Mouse (Mus musculus) forebrain, embryonic 12.5 days (tissue): ENCODE measurements around the gene Rabgap1l. TPM values are rescaled to one million over a fixed set of nuclear protein-coding genes. Genes with fewer than 3 reads are reported as not detected.

Experiments
- ATAC-seq: fragments of 200-750 bp; cut with Nextera tagmentation; 2 replicates; pipeline ENCODE4 v1.8.0; 2017; ENCODE audit warnings: moderate TSS enrichment; ENCODE audit not compliant: low FRiP score
- H3K27ac ChIP-seq: fragments of 300-500 bp; sonication (generic); 2 replicates; pipeline ENCODE4 v1.5.1; 2016; ENCODE audit warnings: mild to moderate bottlenecking
- H3K27me3 ChIP-seq: fragments of 300-500 bp; sonication (generic); 2 replicates; pipeline ENCODE4 v1.6.1; 2016; ENCODE audit warnings: mild to moderate bottlenecking
- H3K36me3 ChIP-seq: fragments of 300-500 bp; sonication (generic); replicated peaks from 2 replicates; pipeline ENCODE4 v1.6.1; 2016; ENCODE audit warnings: mild to moderate bottlenecking
- H3K4me1 ChIP-seq: fragments of 300-500 bp; sonication (generic); 2 replicates; pipeline ENCODE4 v1.6.1; 2016
- H3K4me2 ChIP-seq: fragments of 300-500 bp; sonication (generic); 2 replicates; pipeline ENCODE4 v1.6.1; 2016; ENCODE audit warnings: mild to moderate bottlenecking, moderate library complexity
- H3K4me3 ChIP-seq: fragments of 300-500 bp; sonication (generic); replicated peaks from 2 replicates; pipeline ENCODE4 v1.5.1; 2016; ENCODE audit warnings: mild to moderate bottlenecking
- H3K9ac ChIP-seq: fragments of 300-500 bp; sonication (generic); 2 replicates; pipeline ENCODE4 v1.6.1; 2016; ENCODE audit warnings: mild to moderate bottlenecking
- H3K9me3 ChIP-seq: fragments of 300-500 bp; sonication (generic); 2 replicates; pipeline ENCODE4 v1.6.1; 2016
- WGBS: fragments of 180-500 bp; shearing (Covaris S2); methylation state at CpG from one replicate; pipeline ENCODE4 v1.1.7; 2016; 5-methylcytosine and 5-hydroxymethylcytosine counted together
- polyA plus RNA-seq: library from polyadenylated mRNA; unstranded; fragments of >200 nt; fragmentation: Nextera tagmentation; extraction: Ambion mirVana; gene quantifications from 2 replicates; pipeline ENCODE4 v1.2.1, GENCODE M21; 2016

Gene Rabgap1l
- polyA plus RNA-seq, 1 experiment from 2014 or later = 19.6 TPM

DNA sequence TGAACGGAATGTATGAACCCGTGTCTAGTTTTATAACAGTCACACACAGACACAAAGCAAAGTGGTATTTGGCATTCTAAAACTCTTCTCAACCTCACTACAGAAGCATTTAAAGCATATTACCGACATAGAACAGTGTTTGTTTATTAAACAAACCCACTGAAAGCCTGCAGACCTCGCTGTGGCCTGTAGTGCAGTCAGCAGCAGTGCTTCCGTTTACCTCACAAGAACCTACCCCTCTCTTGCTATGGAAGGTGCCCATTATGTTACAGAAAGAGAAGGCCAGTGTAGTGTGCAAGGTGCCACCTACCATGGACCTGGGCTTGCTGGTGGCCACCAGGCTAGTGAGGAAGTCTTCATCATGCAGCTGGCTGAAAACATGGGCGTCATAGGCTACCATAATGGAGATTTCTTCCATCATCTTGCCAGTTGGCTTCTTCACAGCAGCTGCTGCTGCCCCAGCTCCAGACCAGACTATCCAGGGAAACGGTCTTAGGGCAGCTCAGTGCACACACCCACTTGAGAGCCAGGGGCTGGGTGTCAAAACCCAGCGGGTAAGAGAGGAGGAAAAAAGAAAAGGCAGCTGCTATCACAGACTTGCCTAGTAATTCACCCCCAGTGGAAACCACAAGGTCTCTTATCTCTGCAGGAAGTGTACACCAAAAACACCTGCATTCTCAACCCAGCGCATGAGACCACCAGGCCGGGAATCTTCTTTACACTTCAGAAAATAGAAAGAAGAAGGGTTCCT lies 486.0 kb downstream of the Rabgap1l start:
- Histone ChIP-seq H3K27ac (no peak overlapping the region), H3K9me3 (no peaks in the 10 kb centered on the region), H3K4me3 (no peak overlapping the region), H3K27me3 (0 out of 2 replicates have a peak, but pooled peaks cover 3% of the 10 kb centered on the region), H3K4me1 (peaks cover 6% of the 10 kb centered on the region; the same call in 1 of the 2 replicates), H3K9ac (no peak overlapping the region), H3K36me3 (no peaks in the 10 kb centered on the region), H3K4me2 (no peak overlapping the region)
- no peak for ATAC-seq
- WGBS = 75% methylated on average over 10 of the region's 10 CpGs

GRCm38 (mm10) chr1:160306336-160306735 lies 486.7 kb downstream of the Rabgap1l start:
- no peak overlapping the region for H3K4me3 ChIP-seq
- no peak overlapping the region for H3K9ac ChIP-seq
- 89% methylated on average over 6 of the region's 6 CpGs for WGBS
- H3K4me2 ChIP-seq = no peak overlapping the region
- H3K36me3 ChIP-seq = no peaks in the 10 kb centered on the region
- H3K27me3 ChIP-seq = 0 out of 2 replicates have a peak, but pooled peaks cover 3% of the 10 kb centered on the region
- no peak overlapping the region for H3K27ac ChIP-seq
- no peak for ATAC-seq
- H3K9me3 ChIP-seq = no peaks in the 10 kb centered on the region
- H3K4me1 ChIP-seq = peaks cover 6% of the 10 kb centered on the region; the same call in 1 of the 2 replicates

GRCm38 (mm10) chr1:160305826-160306225 lies 487.2 kb downstream of the Rabgap1l start:
- H3K27ac ChIP-seq = no peak overlapping the region
- H3K4me1 ChIP-seq = peaks cover 6% of the 10 kb centered on the region; the same call in 1 of the 2 replicates
- ATAC-seq = no peak
- H3K27me3 ChIP-seq = 0 out of 2 replicates have a peak, but pooled peaks cover 3% of the 10 kb centered on the region
- 94% methylated on average over 1 of the region's 1 CpGs for WGBS
- H3K4me3 ChIP-seq = no peak overlapping the region
- no peaks in the 10 kb centered on the region for H3K36me3 ChIP-seq
- H3K4me2 ChIP-seq = no peak overlapping the region
- H3K9ac ChIP-seq = no peak overlapping the region
- no peaks in the 10 kb centered on the region for H3K9me3 ChIP-seq

- Histone ChIP-seq H3K9ac (no peak overlapping the region), H3K27me3 (0 out of 2 replicates have a peak, but pooled peaks cover 3% of the 10 kb centered on the region), H3K4me3 (no peak overlapping the region), H3K9me3 (no peaks in the 10 kb centered on the region), H3K4me2 (no peak overlapping the region), H3K27ac (no peak overlapping the region), H3K36me3 (no peaks in the 10 kb centered on the region), H3K4me1 (peaks cover 6% of the 10 kb centered on the region; the same call in 1 of the 2 replicates)
- 71% methylated on average over 6 of the region's 6 CpGs for WGBS
- no peak for ATAC-seq
These were observed 488.0 kb downstream of the Rabgap1l start for GRCm38 (mm10) chr1:160304969-160305498.

DNA sequence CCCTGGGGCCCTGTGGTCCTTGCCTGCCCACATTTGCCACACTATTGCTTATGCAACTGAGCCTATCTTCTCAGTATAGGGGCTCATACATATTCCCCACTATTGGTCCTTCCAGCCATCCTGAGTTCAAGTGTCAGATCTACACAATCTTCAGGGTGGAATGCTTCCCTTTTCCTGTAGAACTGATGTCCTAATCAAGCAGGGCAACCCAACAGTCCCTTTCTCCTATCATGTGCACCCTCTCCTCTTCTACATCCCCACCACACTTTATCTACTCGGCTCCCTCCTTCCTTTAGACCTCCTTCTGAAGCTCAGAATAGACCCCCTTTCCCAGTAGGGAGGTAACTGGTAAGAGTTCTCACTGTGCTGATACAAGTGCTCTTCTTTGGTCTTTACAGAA lies 490.7 kb downstream of the Rabgap1l start:
- Histone ChIP-seq H3K4me2 (no peak overlapping the region), H3K4me1 (no peaks in the 10 kb centered on the region), H3K9me3 (no peaks in the 10 kb centered on the region), H3K9ac (no peak overlapping the region), H3K27ac (no peak overlapping the region), H3K36me3 (no peaks in the 10 kb centered on the region), H3K4me3 (no peak overlapping the region), H3K27me3 (no peaks in the 10 kb centered on the region)
- ATAC-seq = no peak
- WGBS = 85% methylated on average over 1 of the region's 1 CpGs

DNA sequence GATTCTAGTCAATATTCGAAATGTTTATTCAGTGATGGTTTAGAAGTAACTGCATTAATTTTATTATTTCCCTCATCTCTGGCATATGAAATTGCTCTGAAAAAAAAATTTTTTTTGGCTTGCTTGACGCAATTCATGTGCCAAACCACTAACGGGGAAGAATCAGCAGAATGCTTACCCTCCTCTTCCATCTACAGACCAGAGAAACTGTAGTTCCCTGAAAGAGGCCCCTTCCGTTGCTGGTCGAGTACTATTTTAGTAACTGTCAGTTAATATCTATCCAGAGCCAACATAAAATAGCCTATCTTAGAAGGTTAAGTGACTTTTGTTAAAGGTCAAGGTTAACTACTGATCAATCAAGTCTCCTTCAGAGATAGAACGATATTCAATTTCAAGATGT lies 491.9 kb downstream of the Rabgap1l start:
- no peak for ATAC-seq
- Histone ChIP-seq H3K9ac (no peak overlapping the region), H3K27ac (no peak overlapping the region), H3K4me1 (no peaks in the 10 kb centered on the region), H3K9me3 (no peaks in the 10 kb centered on the region), H3K36me3 (no peaks in the 10 kb centered on the region), H3K27me3 (no peaks in the 10 kb centered on the region), H3K4me3 (no peak overlapping the region), H3K4me2 (no peak overlapping the region)
- 88% methylated on average over 6 of the region's 6 CpGs for WGBS

- no peaks in the 10 kb centered on the region for H3K27me3 ChIP-seq
- no peaks in the 10 kb centered on the region for H3K9me3 ChIP-seq
- H3K4me2 ChIP-seq = no peak overlapping the region
- no peaks in the 10 kb centered on the region for H3K4me1 ChIP-seq
- H3K36me3 ChIP-seq = no peaks in the 10 kb centered on the region
- no peak overlapping the region for H3K9ac ChIP-seq
- 85% methylated on average over 2 of the region's 2 CpGs for WGBS
- H3K4me3 ChIP-seq = no peak overlapping the region
- no peak for ATAC-seq
- no peak overlapping the region for H3K27ac ChIP-seq
These were observed 492.3 kb downstream of the Rabgap1l start for GRCm38 (mm10) chr1:160300704-160301103.

DNA sequence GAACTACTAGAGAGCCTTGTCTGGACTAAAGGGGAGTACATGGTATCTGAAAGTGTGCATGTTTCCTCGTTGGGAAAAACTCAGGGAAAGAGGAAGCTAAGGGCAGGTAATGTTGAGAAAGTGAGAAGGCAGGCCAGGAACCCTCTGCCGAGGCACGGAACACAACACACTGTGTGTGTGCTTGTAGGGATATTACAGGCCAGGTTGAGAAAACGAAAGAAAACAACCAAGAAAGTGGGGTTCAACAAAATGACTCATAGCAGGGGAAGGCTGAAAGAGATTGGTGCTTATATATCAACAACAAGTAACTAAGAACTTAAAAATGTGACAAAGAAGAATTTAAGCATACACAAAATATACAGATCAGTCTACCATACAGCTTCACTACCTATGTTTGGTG lies 493.0 kb downstream of the Rabgap1l start:
- no peak for ATAC-seq
- H3K27me3 ChIP-seq = no peaks in the 10 kb centered on the region
- H3K9ac ChIP-seq = no peak overlapping the region
- no peaks in the 10 kb centered on the region for H3K36me3 ChIP-seq
- H3K4me1 ChIP-seq = no peaks in the 10 kb centered on the region
- no peak overlapping the region for H3K27ac ChIP-seq
- no peak overlapping the region for H3K4me2 ChIP-seq
- H3K9me3 ChIP-seq = no peaks in the 10 kb centered on the region
- 81% methylated on average over 4 of the region's 4 CpGs for WGBS
- no peak overlapping the region for H3K4me3 ChIP-seq

DNA sequence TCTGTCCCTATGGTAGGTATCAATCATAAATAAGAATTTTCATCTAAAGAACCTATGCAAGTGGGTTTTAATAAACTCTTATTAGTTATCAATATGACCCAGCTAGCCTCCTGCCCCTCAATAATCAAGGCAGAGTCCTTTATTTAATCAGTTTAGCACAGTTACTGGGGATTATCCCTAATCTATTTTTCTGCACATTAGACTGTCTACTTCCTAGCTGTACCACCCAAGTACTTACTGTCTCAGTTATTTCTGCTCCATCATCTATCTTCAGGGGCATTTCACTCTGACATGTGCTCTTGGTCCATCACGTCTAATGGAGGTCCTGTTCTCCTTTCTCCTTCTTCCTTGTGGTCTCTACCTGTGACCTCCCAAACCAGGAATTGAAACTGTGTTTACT lies 494.1 kb downstream of the Rabgap1l start:
- Histone ChIP-seq H3K9me3 (no peaks in the 10 kb centered on the region), H3K27me3 (no peaks in the 10 kb centered on the region), H3K9ac (no peak overlapping the region), H3K4me1 (no peaks in the 10 kb centered on the region), H3K4me3 (no peak overlapping the region), H3K4me2 (no peak overlapping the region), H3K36me3 (no peaks in the 10 kb centered on the region), H3K27ac (no peak overlapping the region)
- WGBS = 69% methylated on average over 1 of the region's 1 CpGs
- no peak for ATAC-seq

GRCm38 (mm10) chr1:160297701-160298100 lies 495.3 kb downstream of the Rabgap1l start:
- no peak overlapping the region for H3K4me2 ChIP-seq
- H3K9me3 ChIP-seq = no peaks in the 10 kb centered on the region
- no peaks in the 10 kb centered on the region for H3K27me3 ChIP-seq
- no peak overlapping the region for H3K4me3 ChIP-seq
- H3K27ac ChIP-seq = no peak overlapping the region
- H3K9ac ChIP-seq = no peak overlapping the region
- no peaks in the 10 kb centered on the region for H3K36me3 ChIP-seq
- 78% methylated on average over 3 of the region's 3 CpGs for WGBS
- no peak for ATAC-seq
- no peaks in the 10 kb centered on the region for H3K4me1 ChIP-seq

DNA sequence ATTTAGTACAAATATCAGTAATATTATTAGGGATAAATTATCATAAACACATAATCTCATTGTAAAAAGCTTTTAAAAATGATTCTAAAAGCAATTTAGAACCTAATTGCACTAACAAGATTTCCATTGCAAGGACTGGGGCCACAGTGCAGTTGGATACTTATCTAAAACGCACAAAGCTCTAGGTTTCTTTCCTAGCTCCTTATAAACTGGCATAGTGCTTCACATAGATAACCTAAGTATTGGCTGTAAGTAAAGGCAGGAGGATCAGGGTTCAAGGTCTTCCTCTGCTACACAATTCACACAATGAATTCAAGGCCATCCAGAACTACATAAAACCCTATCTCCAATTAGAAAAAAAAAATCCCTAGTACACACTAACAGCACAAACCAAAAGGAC lies 497.7 kb downstream of the Rabgap1l start:
- 88% methylated on average over 1 of the region's 1 CpGs for whole genome bisulfite sequencing
- H3K36me3 ChIP-seq = no peaks in the 10 kb centered on the region
- ATAC-seq = no peak

GRCm38 (mm10) chr1:160293488-160293887 lies 499.5 kb downstream of the Rabgap1l start:
- H3K4me3 ChIP-seq = no peak overlapping the region
- H3K27ac ChIP-seq = no peak overlapping the region
- no peaks in the 10 kb centered on the region for H3K36me3 ChIP-seq
- H3K27me3 ChIP-seq = no peaks in the 10 kb centered on the region
- H3K4me1 ChIP-seq = peaks cover 3% of the 10 kb centered on the region; the same call in 1 of the 2 replicates
- no peak overlapping the region for H3K9ac ChIP-seq
- H3K9me3 ChIP-seq = no peaks in the 10 kb centered on the region
- 84% methylated on average over 3 of the region's 3 CpGs for WGBS
- H3K4me2 ChIP-seq = no peak overlapping the region
- ATAC-seq = no peak

More for the DNA sequence above, 497.7 kb downstream of the Rabgap1l start:
- Histone ChIP-seq H3K4me2 (no peak overlapping the region), H3K9ac (no peak overlapping the region), H3K27me3 (no peaks in the 10 kb centered on the region), H3K4me1 (no peaks in the 10 kb centered on the region), H3K27ac (no peak overlapping the region), H3K9me3 (no peaks in the 10 kb centered on the region), H3K4me3 (no peak overlapping the region)

DNA sequence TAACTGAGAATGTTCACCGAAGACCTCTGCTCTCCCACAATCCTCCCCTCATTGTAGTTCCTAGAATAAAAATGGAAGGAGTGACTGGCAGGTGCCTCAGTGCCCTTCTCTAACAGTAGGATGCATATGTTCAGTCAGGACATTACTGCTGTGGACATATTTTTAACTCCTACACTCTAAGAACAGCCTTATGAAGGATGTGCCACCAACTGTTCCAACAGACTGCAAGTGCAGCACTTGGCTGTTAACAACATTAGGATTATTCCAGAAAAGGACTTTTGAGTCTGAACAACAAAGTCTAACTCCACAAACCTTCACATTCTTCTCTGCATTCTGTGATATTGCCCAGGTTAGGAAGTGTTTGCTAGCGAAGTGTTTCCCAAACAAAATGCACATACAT lies 501.0 kb downstream of the Rabgap1l start:
- Histone ChIP-seq H3K4me3 (no peak overlapping the region), H3K4me2 (no peak overlapping the region), H3K9ac (no peak overlapping the region), H3K9me3 (no peaks in the 10 kb centered on the region), H3K36me3 (no peaks in the 10 kb centered on the region), H3K27ac (no peak overlapping the region), H3K27me3 (no peaks in the 10 kb centered on the region), H3K4me1 (peaks cover 6% of the 10 kb centered on the region)
- ATAC-seq = no peak
- WGBS = 88% methylated on average over 2 of the region's 2 CpGs
